Mouse (Mus musculus): ENCODE data around the gene Tgfb2. TPM values are rescaled to one million over a fixed set of nuclear protein-coding genes. Genes with fewer than 3 reads are reported as not detected.

Tgfb2 gene
- polyA plus RNA-seq, 1 experiment from 2014 or later = 0.99 TPM

DNA sequence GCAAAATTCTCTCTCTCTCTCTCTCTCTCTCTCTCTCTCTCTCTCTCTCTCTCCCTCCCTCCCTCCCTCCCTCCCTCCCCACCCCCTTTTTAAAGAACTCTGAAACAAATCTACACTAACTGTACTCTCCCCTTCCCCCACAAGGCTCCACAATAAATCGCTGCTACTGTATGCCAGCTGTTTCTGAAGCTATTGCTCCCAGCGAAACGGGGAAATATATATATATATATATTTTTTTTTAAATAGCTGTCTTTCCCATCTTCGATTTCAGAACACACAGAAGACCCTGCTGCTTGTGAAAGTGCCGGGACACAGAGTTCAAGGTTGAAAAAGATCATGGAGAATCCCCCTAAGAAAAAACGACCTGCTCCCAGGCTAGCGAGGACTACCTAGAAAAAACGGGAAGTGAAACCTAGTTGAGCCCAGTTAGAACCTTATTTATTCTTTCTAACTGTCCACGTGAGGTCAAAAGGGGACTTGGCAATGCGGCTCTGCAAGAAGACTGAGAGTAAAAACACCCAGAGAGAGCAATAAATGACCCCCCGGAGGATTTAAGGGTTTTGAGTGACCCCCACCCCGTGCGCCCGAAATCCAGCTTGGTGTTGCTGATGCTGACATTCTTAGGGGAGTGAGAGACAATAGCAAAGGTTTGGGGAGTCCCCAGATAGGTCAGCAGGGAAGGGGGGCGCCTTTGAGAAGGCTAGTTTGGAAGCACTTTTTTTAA is 2.4 kb downstream of the Tgfb2 start:
- DNase-seq = no peak
- peaks cover 29% of the 10 kb centered on the region for H3K27me3 ChIP-seq (ENCODE audit: insufficient read depth, low read length)
- TF ChIP-seq CTCF (IDR thresholded peaks at IDR 0.05; ENCODE audit: low read depth) (no peak), EP300 (IDR thresholded peaks at IDR 0.05; ENCODE audit: low read depth) (no peak)

DNA sequence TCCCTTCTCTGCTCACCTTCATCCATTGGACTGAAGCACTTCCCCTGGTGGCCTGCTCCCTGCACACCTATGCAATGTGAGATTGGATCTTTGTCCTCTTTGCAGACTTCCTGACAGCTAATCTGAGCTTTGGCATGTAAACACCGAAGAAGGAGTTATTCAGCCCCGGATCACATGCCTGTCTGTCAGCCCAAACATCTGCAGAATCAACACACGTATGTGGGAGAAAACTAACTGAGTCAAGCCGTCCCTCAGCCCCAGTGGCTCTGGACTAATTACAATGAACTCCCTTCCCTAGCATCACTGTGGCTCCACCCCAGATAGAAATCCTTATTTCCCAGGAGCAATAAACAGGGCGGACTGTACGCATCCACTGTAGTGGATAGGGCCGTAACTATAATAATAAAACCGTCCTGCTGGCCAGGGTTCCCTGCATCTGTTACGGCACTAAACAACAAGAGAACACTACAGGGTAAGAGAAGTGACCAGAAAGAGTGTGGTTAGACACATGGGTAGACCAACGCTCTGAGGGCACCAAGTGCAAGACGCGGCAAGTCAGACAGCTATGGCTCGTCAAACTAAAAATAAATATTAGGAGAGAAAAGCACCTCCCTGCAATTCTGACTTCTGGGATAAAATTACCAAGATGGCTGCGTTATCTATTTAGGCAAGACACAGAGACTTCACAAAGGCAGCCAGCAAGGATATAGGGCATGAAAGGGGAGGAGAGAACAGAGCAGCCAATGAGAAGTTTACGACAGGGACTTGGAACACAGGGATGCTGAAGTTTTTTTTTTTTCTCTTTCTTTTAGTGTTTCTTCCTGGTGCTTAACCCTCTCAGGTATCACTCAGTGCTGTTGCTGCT is 3.2 kb downstream of the Tgfb2 start:
- 32% methylated on average over 15 of the region's 15 CpGs for WGBS (ENCODE audit: insufficient replicate concordance)
- Histone ChIP-seq H3K36me3 (replicated peaks; ENCODE audit: insufficient read depth, low read length) (no peaks in the 10 kb centered on the region), H3K27me3 (ENCODE audit: insufficient read depth, low read length) (peaks cover 27% of the 10 kb centered on the region), H3K9ac (replicated peaks) (no peak overlapping the region), H3K27ac (ENCODE audit: low read depth) (no peak overlapping the region), H3K9me3 (ENCODE audit: low read length) (no peaks in the 10 kb centered on the region), H3K4me2 (ENCODE audit: low read depth, low read length) (0 out of 2 replicates have a peak overlapping the region, but pooled peaks have one; percentile 8), H3K4me1 (ENCODE audit: insufficient read depth) (peaks cover 11% of the 10 kb centered on the region; the same call in 1 of the 2 replicates), H3K4me3 (ENCODE audit: low read depth, low read length) (no peak overlapping the region)
- DNase-seq (no peak), ATAC-seq (no peak)
- TF ChIP-seq CTCF (IDR thresholded peaks at IDR 0.05; ENCODE audit: low read depth) (no peak), EP300 (IDR thresholded peaks at IDR 0.05; ENCODE audit: low read depth) (no peak)

More for the DNA sequence above, 2.4 kb downstream of the Tgfb2 start:
- Histone ChIP-seq H3K9me3 (ENCODE audit: low read length) (no peaks in the 10 kb centered on the region), H3K27ac (ENCODE audit: low read depth) (no peak overlapping the region), H3K4me2 (ENCODE audit: low read depth, low read length) (peak overlapping the region; percentile 87), H3K4me1 (ENCODE audit: insufficient read depth) (peaks cover 11% of the 10 kb centered on the region; the same call in 1 of the 2 replicates), H3K36me3 (replicated peaks; ENCODE audit: insufficient read depth, low read length) (no peaks in the 10 kb centered on the region), H3K9ac (replicated peaks) (no peak overlapping the region), H3K4me3 (ENCODE audit: low read depth, low read length) (peak overlapping the region; percentile 58)
- no peak for ATAC-seq
- WGBS (ENCODE audit: insufficient replicate concordance) = under 1% methylated on average over 15 of the region's 15 CpGs

DNA sequence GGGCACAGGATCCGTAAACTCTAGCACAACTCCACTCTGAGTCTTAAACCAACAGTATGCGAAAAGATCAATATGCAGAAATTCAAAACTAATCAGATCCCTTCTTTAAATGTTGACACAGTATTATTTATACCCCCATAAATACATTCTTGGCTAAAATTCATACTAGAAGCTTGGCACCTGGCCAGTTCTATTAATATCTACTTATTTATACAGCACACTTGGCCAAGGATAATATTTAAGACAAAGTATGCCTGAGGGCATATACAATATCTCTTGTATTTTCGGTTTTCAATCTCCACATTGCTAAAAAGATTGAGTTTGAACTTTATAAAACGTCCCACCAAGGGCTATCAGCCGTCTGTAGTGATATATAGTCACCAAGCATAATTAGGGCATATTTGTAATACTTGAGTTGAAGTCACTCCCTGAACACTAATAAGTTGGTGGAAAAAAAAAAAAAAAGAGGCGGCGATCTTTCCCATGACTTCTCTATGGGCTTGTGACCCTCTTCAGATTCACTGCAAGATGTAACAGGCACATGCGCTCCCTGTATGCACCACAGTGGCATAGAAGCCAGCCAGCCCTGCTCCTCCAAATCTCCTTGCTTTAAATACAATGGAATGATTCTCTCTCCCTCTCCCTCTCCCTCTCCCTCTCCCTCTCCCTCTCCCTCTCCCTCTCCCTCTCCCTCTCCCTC is 4.4 kb downstream of the Tgfb2 start:
- ATAC-seq (no peak), DNase-seq (no peak)
- Histone ChIP-seq H3K9ac (replicated peaks) (no peak overlapping the region), H3K4me1 (ENCODE audit: insufficient read depth) (peaks cover 11% of the 10 kb centered on the region; the same call in 1 of the 2 replicates), H3K27me3 (ENCODE audit: insufficient read depth, low read length) (peaks cover 26% of the 10 kb centered on the region), H3K9me3 (ENCODE audit: low read length) (no peaks in the 10 kb centered on the region), H3K36me3 (replicated peaks; ENCODE audit: insufficient read depth, low read length) (no peaks in the 10 kb centered on the region), H3K27ac (ENCODE audit: low read depth) (no peak overlapping the region), H3K4me2 (ENCODE audit: low read depth, low read length) (no peak overlapping the region), H3K4me3 (ENCODE audit: low read depth, low read length) (no peak overlapping the region)
- WGBS (ENCODE audit: insufficient replicate concordance) = 65% methylated on average over 8 of the region's 8 CpGs
- TF ChIP-seq CTCF (IDR thresholded peaks at IDR 0.05; ENCODE audit: low read depth) (no peak), EP300 (IDR thresholded peaks at IDR 0.05; ENCODE audit: low read depth) (no peak)

DNA sequence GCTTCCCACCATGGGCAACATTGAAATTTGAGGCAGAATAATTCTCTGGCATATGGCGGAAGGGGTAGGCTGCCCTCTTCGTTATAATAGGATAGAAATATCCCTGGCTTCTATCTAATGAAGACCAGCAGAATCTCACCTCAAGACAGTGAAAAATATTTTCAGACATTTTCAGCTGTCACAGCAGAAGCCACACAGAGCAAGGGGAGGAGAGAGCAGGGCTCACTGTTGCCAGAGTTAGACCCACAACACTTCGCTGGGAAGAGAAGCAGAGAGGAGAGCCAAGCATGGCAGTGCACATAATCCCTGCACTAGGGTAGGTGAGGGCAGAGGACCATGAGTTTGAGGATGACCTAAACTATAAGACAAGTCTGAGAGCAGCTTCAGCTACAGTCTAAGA is 5.3 kb downstream of the Tgfb2 start:
- peaks cover 7% of the 10 kb centered on the region; the same call in 1 of the 2 replicates for H3K4me1 ChIP-seq (ENCODE audit: insufficient read depth)
- no peak for DNase-seq
- H3K27me3 ChIP-seq (ENCODE audit: insufficient read depth, low read length) = peaks cover 21% of the 10 kb centered on the region
- H3K9ac ChIP-seq (replicated peaks) = no peak overlapping the region
- H3K9me3 ChIP-seq (ENCODE audit: low read length) = no peaks in the 10 kb centered on the region
- H3K4me2 ChIP-seq (ENCODE audit: low read depth, low read length) = no peak overlapping the region
- TF ChIP-seq EP300 (IDR thresholded peaks at IDR 0.05; ENCODE audit: low read depth) (no peak), CTCF (IDR thresholded peaks at IDR 0.05; ENCODE audit: low read depth) (no peak)
- no peaks in the 10 kb centered on the region for H3K36me3 ChIP-seq (replicated peaks; ENCODE audit: insufficient read depth, low read length)
- no peak for ATAC-seq
- 75% methylated on average over 3 of the region's 3 CpGs for WGBS (ENCODE audit: insufficient replicate concordance)
- no peak overlapping the region for H3K27ac ChIP-seq (ENCODE audit: low read depth)
- H3K4me3 ChIP-seq (ENCODE audit: low read depth, low read length) = no peak overlapping the region

DNA sequence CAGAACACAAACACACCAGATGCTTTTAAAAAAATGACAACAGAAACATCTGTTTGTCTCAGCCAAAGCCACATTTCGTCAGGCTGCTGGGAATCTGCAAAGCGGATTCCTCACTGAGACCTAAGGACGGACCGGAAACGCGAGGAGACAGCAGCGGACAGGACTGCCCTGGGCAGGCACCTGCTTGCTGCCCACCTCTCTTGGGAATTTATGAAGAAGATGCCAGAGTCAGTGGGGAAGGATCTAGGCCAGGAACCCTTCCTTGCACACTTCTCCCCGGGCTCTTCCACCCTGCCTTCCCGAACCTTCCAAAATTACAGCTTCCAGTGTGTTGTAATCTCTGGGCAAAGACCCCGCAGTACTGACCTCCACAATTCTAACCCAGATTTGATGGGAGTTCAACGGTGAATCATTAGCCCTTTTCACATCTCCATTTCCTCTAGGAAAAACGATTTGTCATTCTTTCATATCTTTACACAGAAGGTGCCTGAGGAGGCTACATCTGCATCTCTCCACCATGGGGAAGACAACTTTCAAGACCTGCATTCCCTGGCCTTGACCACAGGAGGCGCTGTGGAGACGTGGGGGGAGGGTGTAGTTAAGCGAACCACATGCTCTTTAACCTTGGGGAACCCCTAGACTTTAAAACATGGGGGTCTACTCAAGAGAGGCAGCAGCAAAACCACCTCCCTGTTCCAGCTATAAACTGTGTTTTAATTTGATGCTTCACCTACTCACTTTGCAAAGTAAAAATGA is 7.0 kb downstream of the Tgfb2 start:
- ATAC-seq (no peak), DNase-seq (no peak)
- peaks cover 5% of the 10 kb centered on the region; the same call in 1 of the 2 replicates for H3K27me3 ChIP-seq (ENCODE audit: insufficient read depth, low read length)
- H3K4me1 ChIP-seq (ENCODE audit: insufficient read depth) = peaks cover 2% of the 10 kb centered on the region; the same call in 1 of the 2 replicates
- H3K36me3 ChIP-seq (replicated peaks; ENCODE audit: insufficient read depth, low read length) = no peaks in the 10 kb centered on the region
- 68% methylated on average over 15 of the region's 15 CpGs for WGBS (ENCODE audit: insufficient replicate concordance)
- H3K4me2 ChIP-seq (ENCODE audit: low read depth, low read length) = no peak overlapping the region
- no peak overlapping the region for H3K4me3 ChIP-seq (ENCODE audit: low read depth, low read length)
- no peak overlapping the region for H3K9ac ChIP-seq (replicated peaks)
- peak; percentile 50 for TF ChIP-seq CTCF (IDR thresholded peaks at IDR 0.05; ENCODE audit: low read depth)
- TF ChIP-seq EP300 (IDR thresholded peaks at IDR 0.05; ENCODE audit: low read depth) = no peak
- H3K27ac ChIP-seq (ENCODE audit: low read depth) = no peak overlapping the region
- H3K9me3 ChIP-seq (ENCODE audit: low read length) = no peaks in the 10 kb centered on the region
